Mouse (Mus musculus) brown adipose tissue, adult 24 weeks (tissue): ENCODE measurements around the gene Lcat. TPM values are rescaled to one million over a fixed set of nuclear protein-coding genes. Genes with fewer than 3 reads are reported as not detected.

ENCODE experiments used
- polyA plus RNA-seq: library from polyadenylated mRNA; stranded (reverse); fragments of >200 nt; gene quantifications from 2 replicates; pipeline ENCODE4 v1.2.4, GENCODE M21; 2012; ENCODE audit not compliant: missing spikeins, insufficient read depth, insufficient read length

The Lcat gene
- polyA plus RNA-seq, 1 experiment: not detected

Other genes starting within 250 kb of the Lcat start
- gene Acd, start 242.3 kb downstream of the Lcat start, polyA plus RNA-seq: 12.3 and 15.9 TPM in 2 replicates
- gene Pard6a, start 242.2 kb downstream of the Lcat start, polyA plus RNA-seq: 10.2 and 10.6 TPM in 2 replicates
- 0.87 TPM in 1 of 2 replicates, not detected in the other for gene 4933405L10Rik, start 235.7 kb downstream of the Lcat start, polyA plus RNA-seq
- gene Enkd1, start 235.2 kb downstream of the Lcat start, polyA plus RNA-seq: 0.52 TPM in 1 of 2 replicates, not detected in the other
- 4.0 and 4.1 TPM in 2 replicates for gene Gfod2, start 184.7 kb downstream of the Lcat start, polyA plus RNA-seq
- 7.5 and 7.6 TPM in 2 replicates for gene Ranbp10, start 116.0 kb downstream of the Lcat start, polyA plus RNA-seq
- gene Tsnaxip1, start 115.7 kb downstream of the Lcat start, polyA plus RNA-seq: not detected in 2 replicates
- 1.4 and 3.5 TPM in 2 replicates for gene Cenpt, start 90.1 kb downstream of the Lcat start, polyA plus RNA-seq
- 9.3 and 15.4 TPM in 2 replicates for gene Thap11, start 88.2 kb downstream of the Lcat start, polyA plus RNA-seq
- 5.0 TPM in 1 of 2 replicates, not detected in the other for gene Nutf2, start 82.8 kb downstream of the Lcat start, polyA plus RNA-seq
- 6.2 and 8.6 TPM in 2 replicates for gene Edc4, start 62.5 kb downstream of the Lcat start, polyA plus RNA-seq
- gene Nrn1l, start 49.8 kb downstream of the Lcat start, polyA plus RNA-seq: not detected in 2 replicates
- 15.8 and 18.0 TPM in 2 replicates for gene Pskh1, start 42.9 kb downstream of the Lcat start, polyA plus RNA-seq
- gene Ctrl, start 9.5 kb downstream of the Lcat start, polyA plus RNA-seq: not detected in 2 replicates
- gene Psmb10, start 4.9 kb downstream of the Lcat start, polyA plus RNA-seq: 50.1 and 59.6 TPM in 2 replicates
- 5.8 and 11.4 TPM in 2 replicates for gene Slc12a4, start 22.7 kb upstream of the Lcat start, polyA plus RNA-seq
- gene Dpep3, start 36.0 kb upstream of the Lcat start, polyA plus RNA-seq: not detected in 2 replicates
- gene Dus2, start 48.0 kb upstream of the Lcat start, polyA plus RNA-seq: 11.8 and 12.8 TPM in 2 replicates
- not detected in 2 replicates for gene Dpep2nb, start 62.6 kb upstream of the Lcat start, polyA plus RNA-seq
- gene Ddx28, start 68.5 kb upstream of the Lcat start, polyA plus RNA-seq: 7.1 TPM in 2 replicates
- 17.4 and 28.2 TPM in 2 replicates for gene Nfatc3, start 115.5 kb upstream of the Lcat start, polyA plus RNA-seq
- gene Esrp2, start 193.6 kb upstream of the Lcat start, polyA plus RNA-seq: 0.63 and 1.5 TPM in 2 replicates
- 7.8 and 13.4 TPM in 2 replicates for gene Pla2g15, start 207.0 kb upstream of the Lcat start, polyA plus RNA-seq
- 24.6 and 40.2 TPM in 2 replicates for gene Slc7a6, start 225.5 kb upstream of the Lcat start, polyA plus RNA-seq